Mouse (Mus musculus) forebrain, embryonic 14.5 days (tissue): ENCODE measurements at regions not wholly inside any gene's neighbourhood (a gene's known extent, or its start where the extent isn't known, plus 50 kb on each side); places are given as distances from the start of the nearest gene placed in this dataset.

Experiments used
- ATAC-seq: fragments of 200-750 bp; cut with Nextera tagmentation; 2 replicates; pipeline ENCODE4 v1.8.0; 2017; ENCODE audit warnings: mild to moderate bottlenecking, moderate library complexity
- DNase-seq: peaks from one replicate; pipeline ENCODE4 v3.0.0-alpha.2; 2015; ENCODE audit warnings: low spot score
- H3K27ac ChIP-seq: fragments of 300-500 bp; sonication (generic); 2 replicates; pipeline ENCODE4 v1.5.1; 2014; ENCODE audit warnings: low read depth, mild to moderate bottlenecking, control low read depth, low read length, moderate library complexity
- H3K27me3 ChIP-seq: fragments of 300-500 bp; sonication (generic); replicated peaks from 2 replicates; pipeline ENCODE4 v1.6.1; 2014; ENCODE audit warnings: low read length, control low read depth, mixed read lengths; ENCODE audit not compliant: control insufficient read depth, insufficient read depth
- H3K36me3 ChIP-seq: fragments of 300-500 bp; sonication (generic); 2 replicates; pipeline ENCODE4 v1.6.1; 2014; ENCODE audit warnings: low read length, control low read depth; ENCODE audit not compliant: control insufficient read depth, insufficient read depth
- H3K4me1 ChIP-seq: fragments of 300-500 bp; sonication (generic); 2 replicates; pipeline ENCODE4 v1.6.1; 2014; ENCODE audit warnings: antibody characterized with exemption, low read length, control low read depth; ENCODE audit not compliant: control insufficient read depth, insufficient read depth
- H3K4me2 ChIP-seq: fragments of 300-500 bp; sonication (generic); 2 replicates; pipeline ENCODE4 v1.6.1; 2014; ENCODE audit warnings: mild to moderate bottlenecking, control low read depth, low read length
- H3K4me3 ChIP-seq: fragments of 300-500 bp; sonication (generic); 2 replicates; pipeline ENCODE4 v1.5.1; 2014; ENCODE audit warnings: low read depth, low read length, control low read depth
- H3K9ac ChIP-seq: fragments of 300-500 bp; sonication (generic); 2 replicates; pipeline ENCODE4 v1.6.1; 2014; ENCODE audit warnings: mild to moderate bottlenecking, low read length, control low read depth, moderate library complexity
- H3K9me3 ChIP-seq: fragments of 300-500 bp; sonication (generic); replicated peaks from 2 replicates; pipeline ENCODE4 v1.6.1; 2016; ENCODE audit warnings: low read length, control low read depth, mixed read lengths; ENCODE audit not compliant: control insufficient read depth
- WGBS: fragments of 180-500 bp; shearing (Covaris S2); extraction: QIAGEN DNeasy Blood & Tissue Kit; methylation state at CpG from one replicate; pipeline ENCODE4 v1.1.7; 2014; 5-methylcytosine and 5-hydroxymethylcytosine counted together

DNA sequence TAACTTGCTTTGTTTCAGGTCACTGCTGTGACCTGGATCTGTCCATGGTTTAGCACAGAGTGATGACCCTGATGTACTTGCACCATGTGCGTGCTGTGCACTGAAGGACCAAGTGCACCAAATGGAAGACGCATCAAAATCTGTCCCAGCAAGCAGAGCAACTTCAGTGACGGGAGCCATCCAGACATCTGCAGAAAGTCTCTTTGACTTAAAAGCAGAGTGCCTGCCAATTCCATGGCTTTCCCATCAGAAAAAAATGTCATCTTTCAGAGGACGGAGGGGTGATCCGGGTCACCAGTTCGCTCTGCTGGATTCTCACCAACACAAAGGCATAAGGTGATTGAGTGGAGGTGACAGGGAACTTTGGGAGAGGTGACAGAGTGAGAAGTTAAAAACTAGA lies 351.4 kb downstream of the Dhx35 start:
- no peak overlapping the region for H3K4me2 ChIP-seq
- no peak overlapping the region for H3K9ac ChIP-seq
- no peaks in the 10 kb centered on the region for H3K9me3 ChIP-seq
- H3K4me3 ChIP-seq = no peak overlapping the region
- H3K27me3 ChIP-seq = no peaks in the 10 kb centered on the region
- H3K36me3 ChIP-seq = no peaks in the 10 kb centered on the region
- 91% methylated on average over 6 of the region's 6 CpGs for WGBS
- no peak for DNase-seq
- no peaks in the 10 kb centered on the region for H3K4me1 ChIP-seq
- no peak overlapping the region for H3K27ac ChIP-seq
- no peak for ATAC-seq

DNA sequence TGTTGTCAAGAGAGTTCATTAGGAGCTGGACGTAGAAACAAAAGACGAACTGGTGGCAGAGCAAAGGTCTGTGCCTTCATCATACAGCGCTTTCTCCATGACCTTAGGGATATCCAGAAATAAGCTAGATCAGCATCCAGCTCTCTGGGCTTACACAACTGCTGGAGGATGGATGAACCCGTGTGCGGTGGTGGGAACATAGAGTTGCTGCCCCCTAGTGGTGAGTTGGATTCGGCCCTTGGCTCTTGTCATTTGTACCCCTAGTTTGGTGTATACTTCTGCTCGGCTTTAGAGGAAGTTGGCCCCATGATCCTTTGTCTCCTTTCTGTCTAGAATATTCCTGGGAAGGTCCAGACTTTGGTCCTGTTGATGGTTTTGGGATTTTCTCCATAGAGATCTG lies 369.4 kb downstream of the Dhx35 start:
- Histone ChIP-seq H3K9ac (no peak overlapping the region), H3K4me2 (no peak overlapping the region), H3K4me1 (no peaks in the 10 kb centered on the region), H3K27me3 (no peaks in the 10 kb centered on the region), H3K9me3 (no peaks in the 10 kb centered on the region), H3K4me3 (no peak overlapping the region), H3K27ac (no peak overlapping the region), H3K36me3 (no peaks in the 10 kb centered on the region)
- WGBS = 40% methylated on average over 7 of the region's 7 CpGs
- DNase-seq = peak; percentile 64
- ATAC-seq = no peak

DNA sequence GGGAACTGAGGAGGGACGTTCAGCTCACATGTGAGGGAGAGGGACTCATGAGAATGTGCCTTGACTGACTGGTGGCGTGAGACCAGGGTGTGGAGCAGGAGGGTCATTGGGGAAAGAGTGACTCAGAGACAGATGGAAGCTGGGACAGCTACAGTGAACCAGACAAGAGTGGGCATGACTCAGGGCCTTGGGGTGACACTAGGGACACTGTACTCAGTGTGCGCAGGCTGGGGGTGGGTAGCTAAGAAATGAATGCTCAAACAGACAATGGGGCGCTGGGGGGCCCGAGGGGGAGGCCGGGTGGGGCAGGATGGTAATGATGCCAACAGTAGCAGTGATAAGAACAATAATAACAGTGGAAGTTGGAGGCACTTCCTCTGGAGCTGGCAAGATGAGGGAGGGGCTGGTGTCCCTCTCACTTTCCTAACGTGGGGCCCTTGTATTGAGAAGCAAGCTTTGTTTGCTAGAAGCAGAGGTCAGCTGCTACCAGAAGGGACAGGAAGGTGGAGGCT lies 374.0 kb downstream of the Dhx35 start:
- no peak for DNase-seq
- Histone ChIP-seq H3K4me1 (no peaks in the 10 kb centered on the region), H3K9ac (no peak overlapping the region), H3K36me3 (no peaks in the 10 kb centered on the region), H3K9me3 (no peaks in the 10 kb centered on the region), H3K27me3 (no peaks in the 10 kb centered on the region), H3K4me3 (no peak overlapping the region), H3K27ac (no peak overlapping the region), H3K4me2 (no peak overlapping the region)
- ATAC-seq = no peak
- WGBS = 77% methylated on average over 7 of the region's 7 CpGs

DNA sequence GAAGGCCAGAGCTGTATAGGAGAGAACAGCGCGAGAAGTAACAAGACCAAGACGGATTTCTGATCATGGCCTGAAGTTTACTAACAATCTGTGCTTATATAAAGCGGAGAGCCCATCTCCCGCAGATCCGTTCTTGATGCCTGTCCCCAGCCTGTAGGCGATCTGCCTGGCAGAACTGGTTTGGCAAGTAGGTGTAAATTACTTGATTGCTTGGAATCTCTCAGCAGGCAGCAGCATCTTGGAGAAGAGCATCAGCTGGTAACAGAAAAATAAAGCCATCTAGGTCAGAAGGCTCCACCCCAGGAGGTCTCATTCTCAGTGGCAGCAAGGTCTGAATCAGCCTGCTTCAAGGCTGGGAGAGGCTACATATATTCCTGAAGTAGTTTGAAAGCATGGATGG lies 401.5 kb downstream of the Dhx35 start:
- no peak overlapping the region for H3K4me3 ChIP-seq
- no peak overlapping the region for H3K27ac ChIP-seq
- no peaks in the 10 kb centered on the region for H3K4me1 ChIP-seq
- 55% methylated on average over 7 of the region's 7 CpGs for WGBS
- no peak for ATAC-seq
- no peaks in the 10 kb centered on the region for H3K9me3 ChIP-seq
- H3K9ac ChIP-seq = no peak overlapping the region
- no peak overlapping the region for H3K4me2 ChIP-seq
- H3K27me3 ChIP-seq = no peaks in the 10 kb centered on the region
- no peaks in the 10 kb centered on the region for H3K36me3 ChIP-seq
- peak; percentile 2 for DNase-seq

DNA sequence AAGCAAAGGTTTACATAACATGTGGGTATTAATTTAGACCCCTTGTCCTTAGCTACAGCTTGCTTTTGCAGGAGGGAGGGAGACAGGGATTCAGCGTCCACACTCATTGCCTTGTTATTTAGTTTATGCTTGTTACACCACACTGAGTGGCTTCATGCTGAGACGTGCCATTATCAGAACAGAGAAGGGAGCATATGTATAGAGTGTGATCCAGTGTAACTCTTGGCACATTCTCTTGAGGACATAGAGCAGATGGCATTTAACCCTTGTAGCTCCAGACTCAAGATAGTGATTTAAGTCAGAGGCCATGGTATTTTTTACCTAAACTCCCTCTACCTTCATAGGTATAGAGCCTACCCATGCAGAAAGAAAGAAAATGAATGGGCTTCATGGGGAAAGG lies 437.7 kb downstream of the Dhx35 start:
- no peaks in the 10 kb centered on the region for H3K9me3 ChIP-seq
- no peak overlapping the region for H3K9ac ChIP-seq
- ATAC-seq (no peak), DNase-seq (peak; percentile 56)
- no peaks in the 10 kb centered on the region for H3K27me3 ChIP-seq
- H3K4me3 ChIP-seq = no peak overlapping the region
- H3K4me1 ChIP-seq = peaks cover 8% of the 10 kb centered on the region
- WGBS = 16% methylated on average over 2 of the region's 2 CpGs
- no peaks in the 10 kb centered on the region for H3K36me3 ChIP-seq
- no peak overlapping the region for H3K27ac ChIP-seq
- no peak overlapping the region for H3K4me2 ChIP-seq

DNA sequence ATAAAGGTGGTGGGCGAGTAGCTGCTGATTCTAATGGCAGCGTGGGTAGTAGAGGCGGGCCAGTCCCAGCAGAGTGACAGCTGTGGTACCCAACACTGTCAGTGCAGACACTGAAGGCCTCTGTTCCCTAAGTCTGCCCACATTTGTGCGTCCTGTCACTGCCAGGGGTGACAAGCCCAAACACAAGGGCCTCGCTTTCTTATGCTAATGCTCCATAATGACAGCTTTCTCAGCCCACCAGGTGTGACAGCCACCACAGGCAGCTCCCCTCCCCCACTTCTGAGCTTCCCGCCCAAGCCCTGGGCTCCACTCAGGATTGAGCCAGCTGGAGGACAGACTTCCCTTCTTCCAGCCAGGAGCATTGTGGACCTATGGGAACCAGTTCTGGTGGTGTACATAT lies 440.4 kb downstream of the Dhx35 start:
- DNase-seq = peak; percentile 80
- 5% methylated on average over 6 of the region's 6 CpGs for WGBS
- Histone ChIP-seq H3K9me3 (no peaks in the 10 kb centered on the region), H3K4me2 (no peak overlapping the region), H3K36me3 (no peaks in the 10 kb centered on the region), H3K4me3 (no peak overlapping the region), H3K4me1 (peaks cover 8% of the 10 kb centered on the region), H3K27me3 (no peaks in the 10 kb centered on the region), H3K9ac (no peak overlapping the region), H3K27ac (no peak overlapping the region)
- ATAC-seq = peak; percentile 96

DNA sequence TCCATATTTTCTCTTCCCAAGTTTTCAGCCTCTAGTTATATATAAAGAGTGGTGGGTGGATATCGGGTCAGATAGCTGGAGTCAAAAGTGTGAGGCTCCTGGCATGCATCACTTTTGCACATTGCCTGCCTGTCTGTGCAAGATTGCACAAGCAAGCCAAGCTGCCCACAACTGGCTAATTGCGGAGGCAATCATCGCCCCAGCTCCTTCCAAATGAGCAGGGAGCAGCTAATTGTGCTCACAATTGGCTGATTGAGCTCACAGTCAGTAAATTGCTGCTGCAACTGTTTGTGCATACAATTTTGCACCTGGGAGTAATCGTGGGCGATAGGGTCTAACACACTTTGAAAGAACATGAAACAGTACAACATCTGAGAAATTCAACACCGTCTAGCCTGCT lies 455.5 kb downstream of the Dhx35 start:
- H3K4me2 ChIP-seq = no peak overlapping the region
- H3K4me3 ChIP-seq = no peak overlapping the region
- 43% methylated on average over 6 of the region's 6 CpGs for WGBS
- DNase-seq (peak; percentile 75), ATAC-seq (peak; percentile 55; the same call in 1 of the 2 replicates)
- no peak overlapping the region for H3K27ac ChIP-seq
- no peak overlapping the region for H3K9ac ChIP-seq
- H3K27me3 ChIP-seq = no peaks in the 10 kb centered on the region
- 0 out of 2 replicates have a peak, but pooled peaks cover 2% of the 10 kb centered on the region for H3K4me1 ChIP-seq
- H3K36me3 ChIP-seq = no peaks in the 10 kb centered on the region
- no peaks in the 10 kb centered on the region for H3K9me3 ChIP-seq

DNA sequence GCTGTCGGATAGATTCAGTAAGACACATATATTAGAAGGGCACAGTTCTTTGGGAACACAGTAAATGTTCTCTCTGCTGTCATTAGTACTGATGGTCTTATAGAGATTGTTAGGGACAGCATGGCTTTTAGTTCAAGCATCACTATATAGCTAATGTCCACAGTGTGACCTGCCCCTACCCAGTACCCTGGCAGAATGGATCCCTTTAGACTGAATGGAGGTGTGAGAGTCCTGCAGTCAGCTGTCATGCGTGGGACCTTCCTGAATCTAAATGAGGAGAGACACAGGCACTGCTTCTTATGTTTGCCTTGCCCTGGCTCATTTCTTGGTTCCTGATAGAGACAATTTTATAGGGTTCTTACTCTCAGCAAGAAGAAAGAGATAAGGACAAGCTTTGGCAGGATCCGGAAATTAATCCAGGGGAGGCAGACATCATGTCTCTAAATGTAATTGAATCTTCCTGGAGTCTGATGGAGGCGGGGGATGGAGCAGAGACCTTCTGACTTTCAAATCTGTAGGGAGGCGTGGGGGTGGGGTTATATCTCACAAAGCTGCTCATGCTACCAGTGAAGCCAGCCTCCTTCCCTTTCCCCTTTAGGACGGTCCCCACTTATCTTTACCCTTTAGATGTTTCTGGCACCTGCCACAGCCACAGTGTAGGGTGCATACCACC lies 456.5 kb downstream of the Dhx35 start:
- no peak overlapping the region for H3K27ac ChIP-seq
- 0 out of 2 replicates have a peak, but pooled peaks cover 2% of the 10 kb centered on the region for H3K4me1 ChIP-seq
- no peak for ATAC-seq
- no peaks in the 10 kb centered on the region for H3K36me3 ChIP-seq
- no peaks in the 10 kb centered on the region for H3K27me3 ChIP-seq
- H3K4me2 ChIP-seq = no peak overlapping the region
- 83% methylated on average over 6 of the region's 6 CpGs for WGBS
- no peaks in the 10 kb centered on the region for H3K9me3 ChIP-seq
- no peak overlapping the region for H3K9ac ChIP-seq
- H3K4me3 ChIP-seq = no peak overlapping the region
- no peak for DNase-seq

DNA sequence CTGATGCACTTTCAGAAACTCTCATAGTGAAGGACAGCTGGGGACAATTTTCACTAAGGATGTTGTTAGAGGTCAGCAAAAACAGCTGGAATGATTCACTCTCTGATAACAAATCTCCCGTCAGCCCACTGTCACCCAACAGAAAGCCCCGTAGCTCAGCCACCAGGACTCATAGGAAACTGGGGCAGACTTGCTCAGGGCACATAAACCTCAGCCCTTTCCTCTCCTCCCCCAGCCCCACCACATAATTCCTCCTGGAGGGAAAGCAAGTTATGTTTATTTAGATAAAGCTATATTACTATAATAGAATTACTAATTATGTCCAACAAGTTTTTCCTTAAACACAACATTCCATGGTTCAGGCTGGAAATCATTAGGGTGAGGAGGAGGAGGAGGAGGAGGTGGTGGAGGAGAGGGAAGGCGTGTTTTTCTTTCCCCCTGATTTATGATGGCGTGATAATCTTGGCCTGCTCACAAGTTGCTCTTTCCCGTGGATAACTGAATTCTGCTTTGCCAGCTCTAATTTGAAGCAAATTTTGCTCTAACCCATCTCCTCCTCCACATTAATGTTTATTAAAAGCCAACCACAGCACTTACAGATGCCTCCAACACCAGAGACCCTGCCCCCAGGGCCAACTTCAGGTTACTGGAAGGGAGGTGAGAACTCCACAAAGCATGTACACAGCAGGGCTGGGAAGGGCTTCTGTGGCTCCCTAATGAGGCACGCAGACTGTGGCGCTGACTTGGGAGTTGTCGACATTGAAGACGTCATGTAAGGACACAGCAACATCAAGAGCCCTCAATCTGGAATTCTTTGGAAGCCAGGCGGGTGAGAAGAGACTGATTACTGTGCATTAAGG lies 475.8 kb downstream of the Dhx35 start:
- H3K36me3 ChIP-seq = no peaks in the 10 kb centered on the region
- ATAC-seq (no peak), DNase-seq (no peak)
- no peaks in the 10 kb centered on the region for H3K4me1 ChIP-seq
- H3K9ac ChIP-seq = no peak overlapping the region
- no peaks in the 10 kb centered on the region for H3K27me3 ChIP-seq
- H3K27ac ChIP-seq = no peak overlapping the region
- no peaks in the 10 kb centered on the region for H3K9me3 ChIP-seq
- 86% methylated on average over 10 of the region's 10 CpGs for WGBS
- no peak overlapping the region for H3K4me3 ChIP-seq
- H3K4me2 ChIP-seq = no peak overlapping the region
